Mouse (Mus musculus): ENCODE data around the gene Pafah1b1.

DNA sequence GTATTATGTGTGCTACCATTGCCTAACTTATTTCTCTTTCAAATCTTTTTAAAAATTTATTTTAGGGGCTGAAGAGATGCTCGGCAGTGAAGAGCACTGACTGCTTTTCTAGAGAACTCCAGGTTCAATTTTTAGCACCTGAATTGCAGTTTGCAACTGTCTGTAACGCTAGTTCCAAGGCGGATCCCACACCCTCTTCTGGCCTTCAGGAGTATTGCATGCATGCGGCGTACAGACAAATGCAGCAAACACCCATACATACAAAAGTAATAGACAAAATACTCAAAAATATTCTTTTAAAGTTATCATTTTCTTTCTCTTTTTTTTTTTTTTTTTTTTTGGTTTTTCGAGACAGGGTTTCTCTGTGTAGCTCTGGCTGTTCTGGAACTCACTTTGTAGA, 43.6 kb upstream of the Pafah1b1 start:
- TF ChIP-seq POLR2A (IDR thresholded peaks at IDR 0.05; ENCODE audit: low read depth, low read length) (no peak), CTCF (IDR thresholded peaks at IDR 0.05; ENCODE audit: borderline replicate concordance, insufficient read depth, low read length) (0 out of 2 replicates have a peak, but pooled peaks have one; percentile 3)

Measured in embryonic fibroblast, embryonic 13.5 days (primary cell).